Mouse (Mus musculus) monocyte, adult 2 months (primary cell): Measurements from ENCODE around the gene Gstm1.
A peak's percentile ranks its signal among the peaks of the same experiment; 100 is the strongest.
"Not testable (repeated sequence)": the region's sequence is repeated elsewhere in the genome, so short reads cannot be mapped to it uniquely, and the experiment has no call there.

Experiments used
- DNase-seq, 2 experiments: peaks; one replicate each; pipeline ENCODE4 v3.0.0; 2022; ENCODE audit warnings: low spot score in 2 of 2, low read depth in 1 of 2

Gstm1 gene

GRCm38 (mm10) chr3:108017473-108018189 is at the start of gene Gstm1:
TSS of gene Gstm1 (minus strand) at chr3:108017973.
- DNase-seq = peak; percentile 75 to 88

- DNase-seq = no peak
Observed at GRCm38 (mm10) chr3:108067370-108067934, 49.7 kb upstream of the Gstm1 start.

- no peak for DNase-seq
Observed at GRCm38 (mm10) chr3:108065551-108065950, 47.8 kb upstream of the Gstm1 start.

- no peak for DNase-seq
Observed at GRCm38 (mm10) chr3:108064672-108065071, 46.9 kb upstream of the Gstm1 start.

GRCm38 (mm10) chr3:108062648-108063047 is 44.9 kb upstream of the Gstm1 start:
- DNase-seq = no peak

- no peak for DNase-seq
Observed at GRCm38 (mm10) chr3:108061420-108061819, 43.6 kb upstream of the Gstm1 start.

- DNase-seq = no peak
Observed at GRCm38 (mm10) chr3:108050493-108050892, 32.7 kb upstream of the Gstm1 start.

GRCm38 (mm10) chr3:108048306-108048705 is 30.5 kb upstream of the Gstm1 start:
- DNase-seq = no peak

- no peak for DNase-seq
Observed at GRCm38 (mm10) chr3:108046944-108047655, 29.3 kb upstream of the Gstm1 start.

- peak; percentile 49 to 68 for DNase-seq
Observed at GRCm38 (mm10) chr3:108044394-108045140, 26.8 kb upstream of the Gstm1 start, which contains the start of gene Gstm4. TSS of gene Gstm4 (minus strand) at chr3:108044894.

- DNase-seq = no peak
Observed at GRCm38 (mm10) chr3:108033156-108033555, 15.4 kb upstream of the Gstm1 start.

- no peak for DNase-seq
Observed at GRCm38 (mm10) chr3:108032113-108032512, 14.3 kb upstream of the Gstm1 start.

- DNase-seq = no peak
Observed at GRCm38 (mm10) chr3:108028641-108029365, 11.0 kb upstream of the Gstm1 start.

GRCm38 (mm10) chr3:108026597-108026996 is 8.8 kb upstream of the Gstm1 start:
- DNase-seq = no peak

GRCm38 (mm10) chr3:108026049-108026448 is 8.3 kb upstream of the Gstm1 start:
- DNase-seq = no peak

- DNase-seq = no peak
Observed at GRCm38 (mm10) chr3:108025318-108025717, 7.5 kb upstream of the Gstm1 start.

GRCm38 (mm10) chr3:108022650-108023049 is 4.9 kb upstream of the Gstm1 start:
- DNase-seq = peak; percentile 33 to 36

- DNase-seq = not testable (repeated sequence)
Observed at GRCm38 (mm10) chr3:108020351-108021022, 2.7 kb upstream of the Gstm1 start.

GRCm38 (mm10) chr3:108019226-108019625 is 1.5 kb upstream of the Gstm1 start:
- DNase-seq = not testable (repeated sequence)

- no peak for DNase-seq
Observed at GRCm38 (mm10) chr3:108018190-108018820, 532 bp upstream of the Gstm1 start.
